Mouse (Mus musculus): ENCODE measurements around the gene Clk3.
A peak's percentile ranks its signal among the peaks of the same experiment; 100 is the strongest.

The Clk3 gene

GRCm38 (mm10) chr9:57770836-57771235, 5.2 kb upstream of the Clk3 start:
- DNase-seq (ENCODE audit: inconsistent ontology term): no peak

GRCm38 (mm10) chr9:57770214-57770613, 4.6 kb upstream of the Clk3 start:
- DNase-seq (ENCODE audit: inconsistent ontology term): no peak

- no peak for DNase-seq (ENCODE audit: inconsistent ontology term)
Observed at GRCm38 (mm10) chr9:57769539-57770069, 3.9 kb upstream of the Clk3 start.

GRCm38 (mm10) chr9:57767231-57767630, 1.6 kb upstream of the Clk3 start:
- DNase-seq (ENCODE audit: inconsistent ontology term): no peak

- DNase-seq (ENCODE audit: inconsistent ontology term): no peak
Observed at GRCm38 (mm10) chr9:57766431-57766830, 771 bp upstream of the Clk3 start.

GRCm38 (mm10) chr9:57764974-57765363, 691 bp downstream of the Clk3 start:
- peak; percentile 97 for DNase-seq (ENCODE audit: inconsistent ontology term)

- peak; percentile 83 for DNase-seq (ENCODE audit: inconsistent ontology term)
Observed at GRCm38 (mm10) chr9:57764147-57764973, 1.3 kb downstream of the Clk3 start.

- peak; percentile 65 for DNase-seq (ENCODE audit: inconsistent ontology term)
Observed at GRCm38 (mm10) chr9:57762563-57762991, 3.1 kb downstream of the Clk3 start.

- peak; percentile 60 for DNase-seq (ENCODE audit: inconsistent ontology term)
Observed at GRCm38 (mm10) chr9:57761563-57762551, 3.8 kb downstream of the Clk3 start.

GRCm38 (mm10) chr9:57760416-57761146, 5.1 kb downstream of the Clk3 start:
- no peak for DNase-seq (ENCODE audit: inconsistent ontology term)

GRCm38 (mm10) chr9:57759289-57759688, 6.4 kb downstream of the Clk3 start:
- peak; percentile 51 for DNase-seq (ENCODE audit: inconsistent ontology term)

- no peak for DNase-seq (ENCODE audit: inconsistent ontology term)
Observed at GRCm38 (mm10) chr9:57758528-57758927, 7.1 kb downstream of the Clk3 start.

- no peak for DNase-seq (ENCODE audit: inconsistent ontology term)
Observed at GRCm38 (mm10) chr9:57757578-57757977, 8.1 kb downstream of the Clk3 start.

GRCm38 (mm10) chr9:57750901-57751300, 14.8 kb downstream of the Clk3 start:
- DNase-seq (ENCODE audit: inconsistent ontology term): no peak

- DNase-seq (ENCODE audit: inconsistent ontology term): no peak
Observed at GRCm38 (mm10) chr9:57748831-57749230, 16.8 kb downstream of the Clk3 start.

- DNase-seq (ENCODE audit: inconsistent ontology term): no peak
Observed at GRCm38 (mm10) chr9:57748137-57748536, 17.5 kb downstream of the Clk3 start.

- DNase-seq (ENCODE audit: inconsistent ontology term): no peak
Observed at GRCm38 (mm10) chr9:57747067-57747466, 18.6 kb downstream of the Clk3 start.

- DNase-seq (ENCODE audit: inconsistent ontology term): no peak
Observed at GRCm38 (mm10) chr9:57744462-57745091, 21.1 kb downstream of the Clk3 start.

GRCm38 (mm10) chr9:57739863-57740262, 25.8 kb downstream of the Clk3 start:
- DNase-seq (ENCODE audit: inconsistent ontology term): no peak

GRCm38 (mm10) chr9:57733606-57734005, 32.1 kb downstream of the Clk3 start:
- DNase-seq (ENCODE audit: inconsistent ontology term): no peak

GRCm38 (mm10) chr9:57728312-57728711, 37.3 kb downstream of the Clk3 start:
- no peak for DNase-seq (ENCODE audit: inconsistent ontology term)
